Mouse (Mus musculus): ENCODE results near the gene Nbea. TPM values are rescaled to one million over a fixed set of nuclear protein-coding genes. Genes with fewer than 3 reads are reported as not detected.

Nbea gene
- total and polyA plus RNA-seq, 3 experiments, result 0.76 TPM; not detected in 2

- Histone ChIP-seq H3K27me3 (ENCODE audit: insufficient read depth, low read length) (no peaks in the 10 kb centered on the region), H3K36me3 (replicated peaks) (no peaks in the 10 kb centered on the region), H3K4me1 (ENCODE audit: insufficient read depth, low read depth, low read length) (no peaks in the 10 kb centered on the region), H3K4me3 (ENCODE audit: low read depth, low read length) (no peak overlapping the region), H3K9me3 (replicated peaks) (no peaks in the 10 kb centered on the region)
- TF ChIP-seq GATA1 (IDR thresholded peaks at IDR 0.05; ENCODE audit: borderline replicate concordance, low read length) (no peak), POLR2AphosphoS5 (IDR thresholded peaks at IDR 0.05; ENCODE audit: insufficient replicate concordance, low read depth, low read length) (no peak), CTCF (IDR thresholded peaks at IDR 0.05; ENCODE audit: low read depth, low read length) (no peak), TAL1 (conservative IDR thresholded peaks at IDR 0.05; ENCODE audit: low read depth, low read length) (no peak), GATA2 (IDR thresholded peaks at IDR 0.05; ENCODE audit: borderline replicate concordance, low read depth, low read length) (no peak)
- no peak for ATAC-seq (ENCODE audit: extremely low read depth, insufficient number of reproducible peaks, low FRiP score, poor library complexity, severe bottlenecking)
- no peak for DNase-seq (ENCODE audit: low spot score)
Observed at GRCm38 (mm10) chr3:56108101-56108500, 75.4 kb downstream of the Nbea start.

- ATAC-seq (ENCODE audit: extremely low read depth, insufficient number of reproducible peaks, low FRiP score, poor library complexity, severe bottlenecking) (no peak), DNase-seq (ENCODE audit: low spot score) (no peak)
- H3K9me3 ChIP-seq (replicated peaks), result no peaks in the 10 kb centered on the region
- no peak for TF ChIP-seq GATA2 (IDR thresholded peaks at IDR 0.05; ENCODE audit: borderline replicate concordance, low read depth, low read length)
- TF ChIP-seq GATA1 (IDR thresholded peaks at IDR 0.05; ENCODE audit: borderline replicate concordance, low read length), result no peak
- TF ChIP-seq TAL1 (conservative IDR thresholded peaks at IDR 0.05; ENCODE audit: low read depth, low read length), result no peak
- no peak for TF ChIP-seq CTCF (IDR thresholded peaks at IDR 0.05; ENCODE audit: low read depth, low read length)
- TF ChIP-seq POLR2AphosphoS5 (IDR thresholded peaks at IDR 0.05; ENCODE audit: insufficient replicate concordance, low read depth, low read length), result no peak
- no peaks in the 10 kb centered on the region for H3K36me3 ChIP-seq (replicated peaks)
- no peaks in the 10 kb centered on the region for H3K4me1 ChIP-seq (ENCODE audit: insufficient read depth, low read depth, low read length)
- no peak overlapping the region for H3K4me3 ChIP-seq (ENCODE audit: low read depth, low read length)
- no peaks in the 10 kb centered on the region for H3K27me3 ChIP-seq (ENCODE audit: insufficient read depth, low read length)
Observed at GRCm38 (mm10) chr3:56097105-56097504, 86.4 kb downstream of the Nbea start.

GRCm38 (mm10) chr3:56079015-56079612 is 104.4 kb downstream of the Nbea start:
- ATAC-seq (ENCODE audit: extremely low read depth, insufficient number of reproducible peaks, low FRiP score, poor library complexity, severe bottlenecking) (no peak), DNase-seq (ENCODE audit: low spot score) (no peak)
- H3K4me3 ChIP-seq (ENCODE audit: low read depth, low read length), result no peak overlapping the region
- no peaks in the 10 kb centered on the region for H3K36me3 ChIP-seq (replicated peaks)
- H3K27me3 ChIP-seq (ENCODE audit: insufficient read depth, low read length), result no peaks in the 10 kb centered on the region
- H3K9me3 ChIP-seq (replicated peaks), result no peaks in the 10 kb centered on the region
- TF ChIP-seq GATA2 (IDR thresholded peaks at IDR 0.05; ENCODE audit: borderline replicate concordance, low read depth, low read length) (no peak), CTCF (IDR thresholded peaks at IDR 0.05; ENCODE audit: low read depth, low read length) (no peak), TAL1 (conservative IDR thresholded peaks at IDR 0.05; ENCODE audit: low read depth, low read length) (no peak)
- no peaks in the 10 kb centered on the region for H3K4me1 ChIP-seq (ENCODE audit: insufficient read depth, low read depth, low read length)

- DNase-seq (ENCODE audit: low spot score) (no peak), ATAC-seq (ENCODE audit: extremely low read depth, insufficient number of reproducible peaks, low FRiP score, poor library complexity, severe bottlenecking) (no peak)
- TF ChIP-seq GATA2 (IDR thresholded peaks at IDR 0.05; ENCODE audit: borderline replicate concordance, low read depth, low read length) (no peak), GATA1 (IDR thresholded peaks at IDR 0.05; ENCODE audit: borderline replicate concordance, low read length) (no peak), CTCF (IDR thresholded peaks at IDR 0.05; ENCODE audit: low read depth, low read length) (no peak), TAL1 (conservative IDR thresholded peaks at IDR 0.05; ENCODE audit: low read depth, low read length) (no peak), POLR2AphosphoS5 (IDR thresholded peaks at IDR 0.05; ENCODE audit: insufficient replicate concordance, low read depth, low read length) (no peak)
- H3K9me3 ChIP-seq (replicated peaks), result peaks cover 9% of the 10 kb centered on the region
- no peaks in the 10 kb centered on the region for H3K4me1 ChIP-seq (ENCODE audit: insufficient read depth, low read depth, low read length)
- H3K4me3 ChIP-seq (ENCODE audit: low read depth, low read length), result no peak overlapping the region
- H3K27me3 ChIP-seq (ENCODE audit: insufficient read depth, low read length), result no peaks in the 10 kb centered on the region
- H3K36me3 ChIP-seq (replicated peaks), result no peaks in the 10 kb centered on the region
Observed at GRCm38 (mm10) chr3:56067849-56068248, 115.7 kb downstream of the Nbea start.

GRCm38 (mm10) chr3:56066360-56067040 is 117.0 kb downstream of the Nbea start:
- no peak for TF ChIP-seq GATA2 (IDR thresholded peaks at IDR 0.05; ENCODE audit: borderline replicate concordance, low read depth, low read length)
- TF ChIP-seq GATA1 (IDR thresholded peaks at IDR 0.05; ENCODE audit: borderline replicate concordance, low read length), result no peak
- ATAC-seq (ENCODE audit: extremely low read depth, insufficient number of reproducible peaks, low FRiP score, poor library complexity, severe bottlenecking), result no peak
- no peak overlapping the region for H3K4me3 ChIP-seq (ENCODE audit: low read depth, low read length)
- no peaks in the 10 kb centered on the region for H3K4me1 ChIP-seq (ENCODE audit: insufficient read depth, low read depth, low read length)
- no peak for DNase-seq (ENCODE audit: low spot score)
- H3K36me3 ChIP-seq (replicated peaks), result no peaks in the 10 kb centered on the region
- H3K27me3 ChIP-seq (ENCODE audit: insufficient read depth, low read length), result no peaks in the 10 kb centered on the region
- peaks cover 9% of the 10 kb centered on the region for H3K9me3 ChIP-seq (replicated peaks)

DNA sequence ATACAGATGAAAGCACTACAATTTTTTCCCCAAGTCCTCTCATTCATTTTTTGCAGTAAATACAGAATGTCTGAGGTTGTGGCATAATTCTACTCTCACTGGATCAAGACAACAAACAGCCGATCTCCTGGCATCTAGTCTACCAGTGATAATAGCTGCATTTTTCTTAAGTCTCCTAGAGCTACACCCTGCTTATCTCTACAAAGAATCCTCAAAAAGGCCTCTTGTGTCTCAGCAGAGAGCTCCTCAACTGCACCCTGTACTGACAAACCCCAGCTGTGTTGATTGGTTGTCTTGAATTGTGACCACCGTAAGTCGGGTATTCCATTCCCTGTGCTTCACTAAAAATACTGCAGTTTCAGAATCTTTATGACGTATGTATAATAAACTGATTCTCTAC is 118.3 kb downstream of the Nbea start:
- TF ChIP-seq TAL1 (conservative IDR thresholded peaks at IDR 0.05; ENCODE audit: low read depth, low read length), result no peak
- TF ChIP-seq GATA2 (IDR thresholded peaks at IDR 0.05; ENCODE audit: borderline replicate concordance, low read depth, low read length), result no peak
- no peak for TF ChIP-seq CTCF (IDR thresholded peaks at IDR 0.05; ENCODE audit: low read depth, low read length)
- TF ChIP-seq POLR2AphosphoS5 (IDR thresholded peaks at IDR 0.05; ENCODE audit: insufficient replicate concordance, low read depth, low read length), result no peak
- no peak for TF ChIP-seq GATA1 (IDR thresholded peaks at IDR 0.05; ENCODE audit: borderline replicate concordance, low read length)
- no peaks in the 10 kb centered on the region for H3K36me3 ChIP-seq (replicated peaks)
- peaks cover 9% of the 10 kb centered on the region for H3K9me3 ChIP-seq (replicated peaks)
- H3K27me3 ChIP-seq (ENCODE audit: insufficient read depth, low read length), result no peaks in the 10 kb centered on the region
- H3K4me3 ChIP-seq (ENCODE audit: low read depth, low read length), result no peak overlapping the region
- ATAC-seq (ENCODE audit: extremely low read depth, insufficient number of reproducible peaks, low FRiP score, poor library complexity, severe bottlenecking), result no peak
- H3K4me1 ChIP-seq (ENCODE audit: insufficient read depth, low read depth, low read length), result no peaks in the 10 kb centered on the region
- DNase-seq (ENCODE audit: low spot score), result no peak
